Mouse (Mus musculus) megakaryocyte, embryonic 14.5 days (primary cell): ENCODE data around the gene Adgrg4. TPM values are rescaled to one million over a fixed set of nuclear protein-coding genes. Genes with fewer than 3 reads are reported as not detected.

Experiments
- H3K27me3 ChIP-seq: replicated peaks from 2 replicates; pipeline ENCODE3; 2012; ENCODE audit warnings: inconsistent platforms
- H3K36me3 ChIP-seq: replicated peaks from 2 replicates; pipeline ENCODE3; 2012; ENCODE audit warnings: low read length, inconsistent platforms, mixed read lengths
- H3K4me1 ChIP-seq: 2 replicates; pipeline ENCODE4 v1.6.1; 2012; ENCODE audit warnings: inconsistent platforms
- H3K4me3 ChIP-seq: replicated peaks from 2 replicates; pipeline ENCODE3; 2012; ENCODE audit warnings: moderate library complexity, mild to moderate bottlenecking, inconsistent platforms
- H3K9me3 ChIP-seq: 2 replicates; pipeline ENCODE4 v1.6.1; 2012; ENCODE audit warnings: inconsistent platforms
- FLI1 ChIP-seq: IDR thresholded peaks from 2 replicates; pipeline ENCODE4 v1.6.1; 2012; ENCODE audit warnings: low read length, inconsistent platforms, mixed read lengths
- GATA1 ChIP-seq: IDR thresholded peaks from 3 replicates; pipeline ENCODE4 v1.6.1; 2012; ENCODE audit warnings: mixed read lengths, low read length, inconsistent platforms, borderline replicate concordance
- polyA plus RNA-seq: library from polyadenylated mRNA; stranded (reverse); fragments of >175 nt; gene quantifications from 2 replicates; pipeline ENCODE4 v1.2.3, GENCODE M21; 2012; ENCODE audit warnings: low replicate concordance; ENCODE audit not compliant: insufficient read depth

Adgrg4 gene
- polyA plus RNA-seq = 0.32 TPM in 1 of 2 replicates, not detected in the other

GRCm38 (mm10) chrX:56869863-56870262, at the start of gene Adgrg4:
TSS of gene Adgrg4 (plus strand) at chrX:56870163.
- Histone ChIP-seq H3K36me3 (no peaks in the 10 kb centered on the region), H3K4me1 (no peaks in the 10 kb centered on the region), H3K27me3 (peaks cover 2% of the 10 kb centered on the region), H3K4me3 (no peak within 1 kb of the TSS), H3K9me3 (no peaks in the 10 kb centered on the region)
- TF ChIP-seq GATA1 (no peak), FLI1 (no peak)

- H3K36me3 ChIP-seq = no peaks in the 10 kb centered on the region
- H3K4me3 ChIP-seq = peak within 1 kb of the TSS; percentile 91
- H3K27me3 ChIP-seq = peaks cover 10% of the 10 kb centered on the region
- H3K9me3 ChIP-seq = no peaks in the 10 kb centered on the region
- H3K4me1 ChIP-seq = peaks cover 6% of the 10 kb centered on the region; the same call in 1 of the 2 replicates
- no peak for TF ChIP-seq FLI1
- TF ChIP-seq GATA1 = no peak
These were observed 48.0 kb upstream of the Adgrg4 start, which contains the start of gene Map7d3 for GRCm38 (mm10) chrX:56821765-56822603. TSS of gene Map7d3 (minus strand) at chrX:56822326.

- Histone ChIP-seq H3K27me3 (peaks cover 11% of the 10 kb centered on the region), H3K4me3 (no peak overlapping the region), H3K36me3 (no peaks in the 10 kb centered on the region), H3K9me3 (no peaks in the 10 kb centered on the region), H3K4me1 (peaks cover 7% of the 10 kb centered on the region)
- TF ChIP-seq FLI1 = no peak
- no peak for TF ChIP-seq GATA1
These were observed 42.5 kb upstream of the Adgrg4 start for GRCm38 (mm10) chrX:56827492-56827891.

GRCm38 (mm10) chrX:56835842-56836241, 34.1 kb upstream of the Adgrg4 start:
- no peaks in the 10 kb centered on the region for H3K9me3 ChIP-seq
- peaks cover 6% of the 10 kb centered on the region for H3K27me3 ChIP-seq
- no peak overlapping the region for H3K4me3 ChIP-seq
- H3K36me3 ChIP-seq = no peaks in the 10 kb centered on the region
- peaks cover 9% of the 10 kb centered on the region; the same call in 1 of the 2 replicates for H3K4me1 ChIP-seq
- TF ChIP-seq GATA1 (no peak), FLI1 (no peak)

- H3K36me3 ChIP-seq = no peaks in the 10 kb centered on the region
- no peak for TF ChIP-seq FLI1
- TF ChIP-seq GATA1 = no peak
- no peaks in the 10 kb centered on the region for H3K9me3 ChIP-seq
- peaks cover 9% of the 10 kb centered on the region; the same call in 1 of the 2 replicates for H3K4me1 ChIP-seq
- no peak overlapping the region for H3K4me3 ChIP-seq
- peaks cover 6% of the 10 kb centered on the region for H3K27me3 ChIP-seq
These were observed 30.6 kb upstream of the Adgrg4 start for GRCm38 (mm10) chrX:56839369-56839768.

GRCm38 (mm10) chrX:56841255-56841654, 28.7 kb upstream of the Adgrg4 start:
- peaks cover 9% of the 10 kb centered on the region for H3K27me3 ChIP-seq
- no peaks in the 10 kb centered on the region for H3K36me3 ChIP-seq
- TF ChIP-seq FLI1 = no peak
- TF ChIP-seq GATA1 = no peak
- H3K4me3 ChIP-seq = no peak overlapping the region
- no peaks in the 10 kb centered on the region for H3K9me3 ChIP-seq
- peaks cover 3% of the 10 kb centered on the region; the same call in 1 of the 2 replicates for H3K4me1 ChIP-seq

- Histone ChIP-seq H3K36me3 (no peaks in the 10 kb centered on the region), H3K9me3 (no peaks in the 10 kb centered on the region; the same call in 1 of the 2 replicates), H3K4me1 (no peaks in the 10 kb centered on the region), H3K27me3 (peaks cover 3% of the 10 kb centered on the region), H3K4me3 (no peak overlapping the region)
- no peak for TF ChIP-seq GATA1
- no peak for TF ChIP-seq FLI1
These were observed 142.9 kb downstream of the Adgrg4 start for GRCm38 (mm10) chrX:57012891-57013290.

- Histone ChIP-seq H3K4me1 (no peaks in the 10 kb centered on the region), H3K27me3 (peaks cover 18% of the 10 kb centered on the region), H3K9me3 (no peaks in the 10 kb centered on the region), H3K36me3 (no peaks in the 10 kb centered on the region), H3K4me3 (no peak within 1 kb of the TSS)
- no peak for TF ChIP-seq FLI1
- TF ChIP-seq GATA1 = no peak
These were observed 172.8 kb downstream of the Adgrg4 start, which contains the start of gene Brs3 for GRCm38 (mm10) chrX:57042774-57043173. TSS of gene Brs3 (plus strand) at chrX:57043074.

- Histone ChIP-seq H3K4me1 (no peaks in the 10 kb centered on the region), H3K9me3 (no peaks in the 10 kb centered on the region), H3K36me3 (no peaks in the 10 kb centered on the region), H3K4me3 (no peak overlapping the region), H3K27me3 (peaks cover 15% of the 10 kb centered on the region)
- TF ChIP-seq FLI1 = no peak
- TF ChIP-seq GATA1 = no peak
These were observed 173.9 kb downstream of the Adgrg4 start for GRCm38 (mm10) chrX:57043869-57044268.

Other genes with a start within 250 kb of the Adgrg4 start
- gene Fhl1, start 138.4 kb upstream of the Adgrg4 start, polyA plus RNA-seq = 11.4 and 40.0 TPM in 2 replicates
- gene Map7d3, start 47.8 kb upstream of the Adgrg4 start, polyA plus RNA-seq = 0.37 TPM in 1 of 2 replicates, not detected in the other
- gene Brs3, start 172.9 kb downstream of the Adgrg4 start, polyA plus RNA-seq = not detected in 2 replicates
- 5.9 and 20.8 TPM in 2 replicates for gene Htatsf1, start 183.4 kb downstream of the Adgrg4 start, polyA plus RNA-seq
- gene Vgll1, start 217.9 kb downstream of the Adgrg4 start, polyA plus RNA-seq = not detected in 2 replicates